Mouse (Mus musculus) heart, adult 2 months (tissue): ENCODE data around the gene Celf3. TPM values are rescaled to one million over a fixed set of nuclear protein-coding genes. Genes with fewer than 3 reads are reported as not detected.
A peak's percentile ranks its signal among the peaks of the same experiment; 100 is the strongest.

Experiments used
- DNase-seq, 2 experiments: peaks; one replicate each; pipeline ENCODE4 v3.0.0; 2021
- H3K27ac ChIP-seq: fragments of 200-600 bp; 2 replicates; pipeline ENCODE4 v1.8.1; 2022
- H3K27me3 ChIP-seq: fragments of 200-500 bp; 2 replicates; pipeline ENCODE4 v1.6.1; 2012; ENCODE audit warnings: mild to moderate bottlenecking, low read length, inconsistent platforms, mixed read lengths; ENCODE audit not compliant: control insufficient read depth, insufficient read depth
- H3K36me3 ChIP-seq: fragments of 200-500 bp; 2 replicates; pipeline ENCODE4 v1.6.1; 2012; ENCODE audit warnings: low read length, inconsistent platforms; ENCODE audit not compliant: control insufficient read depth, insufficient read depth
- H3K4me1 ChIP-seq: fragments of 200-500 bp; 2 replicates; pipeline ENCODE4 v1.6.1; 2011; ENCODE audit warnings: low read length; ENCODE audit not compliant: control insufficient read depth, insufficient read depth
- H3K4me3 ChIP-seq: fragments of 200-600 bp; 2 replicates; pipeline ENCODE4 v1.8.1; 2022
- H3K79me2 ChIP-seq: fragments of 200-500 bp; replicated peaks from 2 replicates; pipeline ENCODE4 v1.6.1; 2012; ENCODE audit warnings: mild to moderate bottlenecking, inconsistent platforms, low read length, moderate library complexity, mixed read lengths; ENCODE audit not compliant: control insufficient read depth, insufficient read depth
- H3K9ac ChIP-seq: fragments of 200-500 bp; 2 replicates; pipeline ENCODE4 v1.6.1; 2012; ENCODE audit warnings: low read depth, mild to moderate bottlenecking, control low read depth, inconsistent platforms, low read length, mixed read lengths
- CTCF ChIP-seq: fragments of 200-600 bp; IDR thresholded peaks from 2 replicates; pipeline ENCODE4 v1.8.1; 2022; ENCODE audit warnings: antibody characterized with exemption, mild to moderate bottlenecking, moderate library complexity
- EP300 ChIP-seq: fragments of 200-500 bp; IDR thresholded peaks from 2 replicates; pipeline ENCODE4 v1.6.1; 2011; ENCODE audit warnings: low read depth, low read length, control low read depth; ENCODE audit not compliant: insufficient read depth
- POLR2A ChIP-seq: fragments of 200-500 bp; IDR thresholded peaks from 2 replicates; pipeline ENCODE4 v1.6.1; 2011; ENCODE audit warnings: mild to moderate bottlenecking, low read depth, low read length, control low read depth; ENCODE audit not compliant: insufficient read depth
- WGBS: fragments of 180-500 bp; shearing (Covaris S2); methylation state at CpG from one replicate; pipeline ENCODE4 v1.1.7; 2018; 5-methylcytosine and 5-hydroxymethylcytosine counted together
- intact Hi-C: fragments of 180-260 bp; cut with DNase I; formaldehyde crosslinking; loops from one replicate; pipeline ENCODE4 v1.15.1; 2025
- polyA plus RNA-seq: library from polyadenylated mRNA; depleted of rRNA; stranded (reverse); fragments of >200 nt; gene quantifications from 2 replicates; pipeline ENCODE4 v1.2.3, GENCODE M21; 2012
- total RNA-seq, 2 experiments: library from RNA; stranded (reverse); gene quantifications; 2 replicates each; pipeline ENCODE4 v1.2.3; 2021

Celf3 gene
- total and polyA plus RNA-seq, 3 experiments = 0.27 to 0.96 TPM; not detected in 1

- Histone ChIP-seq H3K4me3 (no peak overlapping the region), H3K4me1 (no peaks in the 10 kb centered on the region), H3K79me2 (no peaks in the 10 kb centered on the region), H3K27ac (no peak overlapping the region), H3K36me3 (no peaks in the 10 kb centered on the region), H3K27me3 (no peaks in the 10 kb centered on the region), H3K9ac (no peak overlapping the region)
- 73% methylated on average over 17 of the region's 17 CpGs for WGBS
- intact Hi-C loops = no loop called here
- TF ChIP-seq EP300 = no peak
- no peak for TF ChIP-seq CTCF
- TF ChIP-seq POLR2A = no peak
- DNase-seq = peak in 1 of 2 experiments; percentile 38
Measured at GRCm38 (mm10) chr3:94482764-94483385, 4.8 kb downstream of the Celf3 start.

DNA sequence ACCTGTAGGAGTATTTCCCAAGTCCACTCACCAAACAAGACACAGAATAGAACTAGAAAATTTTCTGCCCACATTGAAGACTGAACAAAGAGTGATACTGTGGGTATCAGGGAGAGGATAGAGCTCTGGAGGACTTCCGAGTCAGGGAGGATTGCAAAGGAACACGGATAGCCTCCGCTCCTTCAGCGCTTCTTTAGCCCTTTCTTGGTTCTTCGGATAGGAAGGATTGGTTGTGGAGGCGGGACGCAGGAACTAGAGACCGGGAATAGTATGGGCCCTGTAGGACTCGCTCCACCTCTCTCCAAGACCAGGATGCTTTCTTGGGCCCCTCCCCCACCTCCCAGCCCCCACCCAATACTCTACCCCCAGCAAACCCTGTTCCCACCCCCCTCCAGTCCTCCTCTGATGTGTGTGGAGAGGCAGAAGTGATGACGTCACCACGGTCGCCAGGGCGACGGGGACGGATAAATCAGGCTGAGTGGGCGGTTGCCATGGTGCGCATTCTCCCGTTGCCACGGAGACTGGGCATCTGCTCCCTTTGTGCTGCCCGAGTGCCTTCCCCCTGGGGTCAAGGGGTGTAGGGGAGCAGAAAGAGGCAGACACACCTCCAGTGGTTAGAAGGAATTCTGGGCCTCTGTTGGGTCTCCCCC, 5.8 kb downstream of the Celf3 start:
- 42% methylated on average over 20 of the region's 20 CpGs for WGBS
- Histone ChIP-seq H3K79me2 (no peaks in the 10 kb centered on the region), H3K36me3 (no peaks in the 10 kb centered on the region), H3K4me3 (no peak overlapping the region), H3K27ac (no peak overlapping the region), H3K9ac (no peak overlapping the region), H3K27me3 (no peaks in the 10 kb centered on the region), H3K4me1 (no peaks in the 10 kb centered on the region)
- intact Hi-C loops = no loop called here
- no peak for DNase-seq
- TF ChIP-seq CTCF (no peak), POLR2A (no peak), EP300 (no peak)

DNA sequence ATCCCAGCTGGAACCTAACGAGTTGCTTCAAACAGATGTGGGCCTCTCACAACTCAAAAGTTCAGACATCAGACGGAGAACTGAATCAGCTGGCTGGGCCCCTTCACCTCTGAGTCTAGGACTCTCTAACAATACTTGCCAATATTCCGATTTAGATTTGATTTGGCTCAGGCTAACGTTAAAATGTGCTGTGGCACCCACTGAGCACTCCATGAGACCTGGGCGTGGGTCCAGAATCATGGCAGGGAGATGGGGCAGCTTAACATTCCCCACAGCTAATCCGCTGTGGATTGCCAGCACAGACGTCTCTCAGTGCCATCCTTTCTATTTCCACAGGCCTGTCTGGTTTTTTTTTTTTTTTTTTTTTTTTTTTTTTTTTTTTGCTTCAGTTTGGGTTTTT, 7.8 kb downstream of the Celf3 start:
- Histone ChIP-seq H3K4me3 (no peak overlapping the region), H3K27ac (no peak overlapping the region), H3K9ac (no peak overlapping the region), H3K4me1 (no peaks in the 10 kb centered on the region), H3K79me2 (no peaks in the 10 kb centered on the region), H3K36me3 (no peaks in the 10 kb centered on the region), H3K27me3 (no peaks in the 10 kb centered on the region)
- intact Hi-C loops = no loop called here
- TF ChIP-seq EP300 = no peak
- 66% methylated on average over 7 of the region's 7 CpGs for WGBS
- DNase-seq = no peak

GRCm38 (mm10) chr3:94487581-94487980, 9.5 kb downstream of the Celf3 start:
- TF ChIP-seq CTCF = no peak
- no peak for TF ChIP-seq EP300
- TF ChIP-seq POLR2A = no peak
- Histone ChIP-seq H3K4me1 (no peaks in the 10 kb centered on the region), H3K27ac (no peak overlapping the region), H3K4me3 (no peak overlapping the region), H3K79me2 (no peaks in the 10 kb centered on the region), H3K36me3 (no peaks in the 10 kb centered on the region), H3K27me3 (no peaks in the 10 kb centered on the region), H3K9ac (no peak overlapping the region)
- no peak for DNase-seq
- intact Hi-C loops = no loop called here
- 55% methylated on average over 6 of the region's 6 CpGs for WGBS

GRCm38 (mm10) chr3:94497162-94497561, 19.1 kb downstream of the Celf3 start:
- Histone ChIP-seq H3K27me3 (no peaks in the 10 kb centered on the region), H3K79me2 (no peaks in the 10 kb centered on the region), H3K9ac (no peak overlapping the region), H3K36me3 (no peaks in the 10 kb centered on the region), H3K27ac (no peak overlapping the region), H3K4me1 (no peaks in the 10 kb centered on the region), H3K4me3 (no peak overlapping the region)
- TF ChIP-seq EP300 (no peak), CTCF (no peak), POLR2A (no peak)
- intact Hi-C loops = no loop called here
- 88% methylated on average over 4 of the region's 4 CpGs for WGBS
- no peak for DNase-seq

DNA sequence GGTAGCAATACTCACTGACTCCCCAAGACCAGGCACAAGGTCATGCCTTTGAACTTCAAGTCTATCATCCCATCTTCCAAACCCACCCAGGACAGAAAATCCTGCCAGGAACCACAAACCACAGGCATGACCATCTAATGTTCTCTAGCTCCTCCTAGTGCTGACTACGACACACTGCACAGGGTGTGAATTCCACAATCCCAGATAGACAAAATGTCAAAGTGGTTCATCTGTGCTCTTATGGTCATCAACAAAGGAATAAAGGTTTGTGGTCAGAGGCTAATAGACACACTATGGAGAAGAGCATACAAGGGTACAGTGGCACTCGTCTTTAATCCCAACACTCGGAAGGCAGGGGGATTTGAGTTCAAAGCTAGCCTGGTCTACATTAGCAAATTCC, 24.1 kb downstream of the Celf3 start:
- Histone ChIP-seq H3K27ac (no peak overlapping the region), H3K27me3 (no peaks in the 10 kb centered on the region), H3K36me3 (no peaks in the 10 kb centered on the region), H3K9ac (no peak overlapping the region), H3K4me3 (no peak overlapping the region), H3K79me2 (no peaks in the 10 kb centered on the region), H3K4me1 (no peaks in the 10 kb centered on the region)
- TF ChIP-seq CTCF (peak; percentile 83), EP300 (no peak), POLR2A (no peak)
- no peak for DNase-seq
- WGBS = 91% methylated on average over 3 of the region's 3 CpGs
- intact Hi-C loops = loop anchor here (1.0 to 2.0 kb wide), 2 partner anchors 46 to 135 kb away; no protein-coding TSS in a partner anchor
